Mouse (Mus musculus): ENCODE measurements at regions not wholly inside any gene's neighbourhood (a gene's known extent, or its start where the extent isn't known, plus 50 kb on each side); places are given as distances from the start of the nearest gene placed in this dataset.

GRCm38 (mm10) chr15:70489548-70489947 lies 3344.8 kb upstream of the Gm6569 start:
- TF ChIP-seq CTCF (IDR thresholded peaks at IDR 0.05; ENCODE audit: borderline replicate concordance, insufficient read depth, low read length) (no peak), POLR2A (IDR thresholded peaks at IDR 0.05; ENCODE audit: low read depth, low read length) (no peak)

Data from embryonic fibroblast, embryonic 13.5 days (primary cell).